ENCODE assay signal across 8 mouse cellular contexts in genomic region chr11:28583911-28584434, GRCm38 (mm10). TPM values are rescaled to one million over a fixed set of nuclear protein-coding genes. Genes with fewer than 3 reads are reported as not detected.
DNase-seq lines count a peak whose midpoint lies in the region; ATAC-seq and TF ChIP-seq lines count a peak whose summit lies in the region.

Gene Ccdc85a (minus strand): TSS chr11:28584324.

- H3K27ac ChIP-seq in embryonic facial prominence, embryonic 12.5 days: no peak within 1 kb of the TSS
- peak within 1 kb of the TSS; percentile 87 for H3K27ac ChIP-seq in heart, adult 2 months

- H3K9ac ChIP-seq in embryonic facial prominence, embryonic 12.5 days: peak within 1 kb of the TSS; percentile 53
- H3K9ac ChIP-seq in heart, adult 2 months (ENCODE audit: low read depth, low read length): peak within 1 kb of the TSS; percentile 80

- under 1% methylated on average over 25 of the region's 25 CpGs for WGBS in embryonic facial prominence, embryonic 12.5 days
- WGBS in heart, adult 2 months: 1% methylated on average over 25 of the region's 25 CpGs

- H3K4me3 ChIP-seq in embryonic facial prominence, embryonic 12.5 days: peak within 1 kb of the TSS; percentile 54
- peak within 1 kb of the TSS; percentile 67 for H3K4me3 ChIP-seq in heart, adult 2 months

- H3K9me3 ChIP-seq in embryonic facial prominence, embryonic 12.5 days: no peaks in the 10 kb centered on the region

- intact Hi-C loops in heart, adult 2 months (cut with DNase I): loop anchor here (1.0 to 10.0 kb wide), 5 partner anchors 41 to 1359 kb away; no protein-coding TSS in a partner anchor
- intact Hi-C loops in left cerebral cortex, postnatal 25 days (cut with DNase I): loop anchor here (1.0 to 10.0 kb wide), 7 partner anchors 117 to 1363 kb away; no protein-coding TSS in a partner anchor

- H3K36me3 ChIP-seq in embryonic facial prominence, embryonic 12.5 days: no peaks in the 10 kb centered on the region
- H3K36me3 ChIP-seq in heart, adult 2 months (ENCODE audit: control insufficient read depth, insufficient read depth, low read length): peaks cover 9% of the 10 kb centered on the region

- H3K79me2 ChIP-seq in heart, adult 2 months (replicated peaks; ENCODE audit: control insufficient read depth, insufficient read depth, low read length): no peaks in the 10 kb centered on the region

- peak within 1 kb of the TSS; percentile 98 for H3K4me2 ChIP-seq in embryonic facial prominence, embryonic 12.5 days (replicated peaks)

- peak; percentile 94 for DNase-seq in brain, adult 2 months (ENCODE audit: low read depth, low spot score)
- DNase-seq in heart, adult 2 months: peak; percentile 78 to 81
- DNase-seq in kidney, adult 18-20 months: peak; percentile 71
- DNase-seq in left cerebral cortex, postnatal 25 days (ENCODE audit: low spot score in 2 of 2): peak; percentile 93 to 98
- DNase-seq in right cerebral cortex, postnatal 4 days: peak; percentile 93
- DNase-seq in B cell, adult 2 months: no peak

- peak; percentile 70 for TF ChIP-seq POLR2A in heart, adult 2 months (IDR thresholded peaks at IDR 0.05; ENCODE audit: insufficient read depth, low read depth, low read length)

- peak; percentile 88 for ATAC-seq in embryonic facial prominence, embryonic 12.5 days (ENCODE audit: insufficient number of reproducible peaks, insufficient read depth, low FRiP score, low TSS enrichment)
- peak; percentile 80 for ATAC-seq in megakaryocyte progenitor cell, adult 5-6 weeks (replicated peaks; ENCODE audit: poor library complexity)

- H3K4me1 ChIP-seq in embryonic facial prominence, embryonic 12.5 days: 0 out of 2 replicates have a peak, but pooled peaks cover 4% of the 10 kb centered on the region
- peaks cover 3% of the 10 kb centered on the region for H3K4me1 ChIP-seq in heart, adult 2 months (ENCODE audit: control insufficient read depth, insufficient read depth, low read length)

- H3K27me3 ChIP-seq in embryonic facial prominence, embryonic 12.5 days: peaks cover 28% of the 10 kb centered on the region
- peaks cover 5% of the 10 kb centered on the region for H3K27me3 ChIP-seq in heart, adult 2 months (ENCODE audit: control insufficient read depth, insufficient read depth, low read length)

- TF ChIP-seq EP300 in heart, adult 2 months (IDR thresholded peaks at IDR 0.05; ENCODE audit: insufficient read depth, low read depth, low read length): peak; percentile 67

- TF ChIP-seq CTCF in heart, adult 2 months (IDR thresholded peaks at IDR 0.05): peak; percentile 88

RNA-seq across cellular contexts. Expression of gene Ccdc85a, which starts in this region (rescaled TPM):
- 4.5 and 5.6 TPM in 2 replicates for polyA plus RNA-seq in embryonic facial prominence, embryonic 12.5 days (2016; fragmentation: Nextera tagmentation; extraction: Ambion mirVana)
- 10 to 100 TPM; 10.9 to 11.0 TPM for total RNA-seq in heart, adult 2 months (2021)
- polyA plus RNA-seq in heart, adult 2 months (2012; rRNA removed): 3.7 and 4.8 TPM in 2 replicates
- total RNA-seq in left cerebral cortex, postnatal 25 days (2021): 10 to 100 TPM; 89.4 to 93.4 TPM
- total RNA-seq in megakaryocyte progenitor cell, adult 5-6 weeks (2015): not detected in 2 replicates
- 0.17 TPM in 1 of 2 replicates, not detected in the other for total RNA-seq in megakaryocyte progenitor cell, adult 5-6 weeks (2017)

Comparison
In these comparisons a context has a peak if more than half of its experiments do, and no peak if none do; other contexts are left out.
1. RNA of gene Ccdc85a (total RNA-seq): 89.4 to 93.4 TPM in left cerebral cortex, postnatal 25 days and 10.9 to 11.0 TPM in heart, adult 2 months; 0.17 TPM in megakaryocyte progenitor cell, adult 5-6 weeks; every median in the first group is over 10 times any median in the second.
2. RNA of gene Ccdc85a (total RNA-seq): 89.4 to 93.4 TPM in left cerebral cortex, postnatal 25 days; 10.9 to 11.0 TPM in heart, adult 2 months; every median in the first group is over 4 times any median in the second.
3. Peak in ATAC-seq in megakaryocyte progenitor cell, adult 5-6 weeks; RNA of the gene not detected or under 1 TPM.
4. DNase-seq: peak in brain, adult 2 months (single experiment), heart, adult 2 months (2 of 2), kidney, adult 18-20 months (single experiment), left cerebral cortex, postnatal 25 days (2 of 2) and right cerebral cortex, postnatal 4 days (single experiment); none in B cell, adult 2 months (0 of 2).